Mouse (Mus musculus): ENCODE results near the gene Tgif2lx2.

Tgif2lx2 gene

GRCm38 (mm10) chrX:118426927-118427326 is at the start of gene Tgif2lx2:
Tgif2lx2 (plus strand) TSS chrX:118427227.
- WGBS, result no CpG with 5 or more reads among the region's 5 CpGs
